Mouse (Mus musculus) heart, adult 2 months (tissue): Measurements from ENCODE around the gene Gm42669.

Experiments
- CTCF ChIP-seq: fragments of 200-600 bp; IDR thresholded peaks from 2 replicates; pipeline ENCODE4 v1.8.1; 2022; ENCODE audit warnings: antibody characterized with exemption, mild to moderate bottlenecking, moderate library complexity
- EP300 ChIP-seq: fragments of 200-500 bp; IDR thresholded peaks from 2 replicates; pipeline ENCODE4 v1.6.1; 2011; ENCODE audit warnings: low read depth, low read length, control low read depth; ENCODE audit not compliant: insufficient read depth

DNA sequence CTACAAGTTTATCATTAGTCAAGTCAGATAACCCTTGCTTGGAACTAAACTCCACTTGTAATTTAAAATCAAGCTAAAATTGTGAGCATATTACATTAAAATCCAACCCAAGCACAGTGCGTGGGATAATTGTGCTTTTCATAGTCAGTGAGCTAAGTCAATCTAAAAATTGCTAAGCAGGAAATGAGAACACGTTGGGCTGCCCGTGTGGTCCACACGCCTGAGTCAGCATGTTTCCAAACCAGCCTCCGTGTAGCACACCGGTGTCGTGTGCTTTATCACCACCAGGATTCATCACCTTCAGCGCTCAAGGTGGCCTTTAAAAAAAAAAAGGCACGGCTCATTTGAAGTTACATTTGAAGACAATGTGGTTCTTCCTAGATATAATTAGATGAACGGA is 16.9 kb downstream of the Gm42669 start:
- no peak for TF ChIP-seq CTCF
- no peak for TF ChIP-seq EP300
